19 mouse cellular contexts compared by ENCODE assay signal in genomic region chr12:116362091-116362490, GRCm38 (mm10). TPM values are rescaled to one million over a fixed set of nuclear protein-coding genes. Genes with fewer than 3 reads are reported as not detected.
DNase-seq lines count a peak whose midpoint lies in the region; TF ChIP-seq lines count a peak whose summit lies in the region.
"Had no signal": no experiment of that assay in that cellular context is flagged by ENCODE, and none has a peak within 500 bp of the region (broad histone marks: within the 10 kb centered on the region; RNA-seq: fewer than 3 reads in every experiment).

No protein-coding gene starts in this region.

- TF ChIP-seq CTCF in MEL (IDR thresholded peaks at IDR 0.05 in 2 of 3, conservative IDR thresholded peaks at IDR 0.05 in 1 of 3; ENCODE audit: control insufficient read depth in 1 of 3, insufficient read depth in 1 of 3, low read depth in 2 of 3, low read length in 3 of 3, poor library complexity in 1 of 3, severe bottlenecking in 1 of 3), result no peak
- no peak for TF ChIP-seq CTCF in lung, adult 2 months (IDR thresholded peaks at IDR 0.05; ENCODE audit: insufficient read depth, low read length)

- no peak for TF ChIP-seq RAD21 in MEL (IDR thresholded peaks at IDR 0.05; ENCODE audit: low read depth, low read length)

- H3K27me3 ChIP-seq in MEL (ENCODE audit: control insufficient read depth in 1 of 2, insufficient read depth in 2 of 2, low read length in 2 of 2), result no peaks in the 10 kb centered on the region
- H3K27me3 ChIP-seq: CH12.LX, Patski had no signal

- no peak overlapping the region for H3K27ac ChIP-seq in MEL (ENCODE audit: control insufficient read depth, low read depth, low read length)

- peaks cover 17 to 22% of the 10 kb centered on the region in 2 experiments for H3K4me1 ChIP-seq in MEL (ENCODE audit: control insufficient read depth in 1 of 2, insufficient read depth in 2 of 2, low read length in 2 of 2)
- H3K4me1 ChIP-seq in lung, adult 2 months (ENCODE audit: control insufficient read depth, insufficient read depth, low read length), result no peaks in the 10 kb centered on the region

- no peaks in the 10 kb centered on the region for H3K79me2 ChIP-seq in MEL (ENCODE audit: control insufficient read depth, insufficient read depth, low read length, poor library complexity)

- no peaks in the 10 kb centered on the region for H3K9me3 ChIP-seq in MEL (replicated peaks; ENCODE audit: insufficient read depth, low read length)
- H3K9me3 ChIP-seq: G1E had no signal

- DNase-seq in MEL (ENCODE audit: low read depth, low spot score) (peak; percentile 63), MEL-GATA-1-ER (ENCODE audit: extremely low read depth, low read depth) (peak; percentile 22)
- no peak for DNase-seq in spleen, adult 12 weeks (ENCODE audit: low spot score)
- no peak for DNase-seq in lung, adult 2 months
- DNase-seq: adrenal gland, adult 2 months; adrenal gland, adult 8-10 months; adrenal gland, postnatal 10 days; adrenal gland, postnatal 14 days; adrenal gland, postnatal 25 days; adrenal gland, postnatal 36 days; B cell, adult 2 months; cerebellum, adult 11 months; cerebellum, adult 11-12 months; cerebellum, adult 18-20 months; cerebellum, adult 2 months; cerebellum, adult 8-10 months had no signal

- H3K4me3 ChIP-seq in MEL (ENCODE audit: control insufficient read depth in 1 of 2, insufficient read depth in 1 of 2, low read depth in 2 of 2, low read length in 2 of 2), result no peak overlapping the region
- no peak overlapping the region for H3K4me3 ChIP-seq in lung, adult 2 months (replicated peaks; ENCODE audit: extremely low read depth, low read depth, low read length)

- TF ChIP-seq POLR2A in MEL (IDR thresholded peaks at IDR 0.05; ENCODE audit: control insufficient read depth in 1 of 2, insufficient read depth in 1 of 2, low read depth in 1 of 2, low read length in 2 of 2, poor library complexity in 1 of 2), result no peak
- TF ChIP-seq POLR2A in lung, adult 2 months (IDR thresholded peaks at IDR 0.05; ENCODE audit: borderline replicate concordance, extremely low read depth, low read depth, low read length), result no peak

- no peak overlapping the region for H3K9ac ChIP-seq in MEL (ENCODE audit: control insufficient read depth, low read depth, low read length, poor library complexity, severe bottlenecking)

- TF ChIP-seq EP300 in MEL (IDR thresholded peaks at IDR 0.05; ENCODE audit: low read depth in 1 of 2, low read length in 2 of 2), result peak; percentile 87 to 99

- peaks cover 30 to 32% of the 10 kb centered on the region in 2 experiments for H3K36me3 ChIP-seq in MEL (ENCODE audit: control insufficient read depth in 1 of 2, insufficient read depth in 2 of 2, low read length in 2 of 2)

TF ChIP-seq in MEL, 35 proteins besides CTCF, POLR2A, EP300 and RAD21:
- TF ChIP-seq USF1 (IDR thresholded peaks at IDR 0.05; ENCODE audit: low read depth, low read length) (peak; percentile 91), POLR2AphosphoS2 (IDR thresholded peaks at IDR 0.05; ENCODE audit: low read length) (no peak), GATA1 (IDR thresholded peaks at IDR 0.05; ENCODE audit: low read depth, low read length) (peak; percentile 98), ETS1 (IDR thresholded peaks at IDR 0.05; ENCODE audit: low read depth, low read length) (peak; percentile 87), TAL1 (IDR thresholded peaks at IDR 0.05; ENCODE audit: low read length) (no peak), HCFC1 (IDR thresholded peaks at IDR 0.05; ENCODE audit: low read depth, low read length) (no peak), CHD2 (IDR thresholded peaks at IDR 0.05; ENCODE audit: low read length) (peak; percentile 18; the same call in 1 of the 2 replicates), RCOR1 (IDR thresholded peaks at IDR 0.05; ENCODE audit: low read depth, low read length) (peak; percentile 96), ZKSCAN1 (IDR thresholded peaks at IDR 0.05; ENCODE audit: low read depth, low read length) (no peak), MXI1 (IDR thresholded peaks at IDR 0.05; ENCODE audit: low read depth, low read length) (peak; percentile 97), MAFK (IDR thresholded peaks at IDR 0.05; ENCODE audit: borderline replicate concordance, low read depth, low read length) (peak; percentile 70; the same call in 1 of the 2 replicates), USF2 (IDR thresholded peaks at IDR 0.05; ENCODE audit: borderline replicate concordance in 1 of 2, insufficient read depth in 1 of 2, low read depth in 1 of 2, low read length in 2 of 2) (peak in 1 of 2 experiments; percentile 64; a peak in 2 of 4 replicates), ELF1 (IDR thresholded peaks at IDR 0.05; ENCODE audit: low read depth, low read length) (peak; percentile 63), MYB (IDR thresholded peaks at IDR 0.05; ENCODE audit: low read depth, low read length) (no peak), ZNF384 (IDR thresholded peaks at IDR 0.05; ENCODE audit: low read depth, low read length) (peak; percentile 34; the same call in 1 of the 2 replicates), MYC (IDR thresholded peaks at IDR 0.05; ENCODE audit: low read depth, low read length) (peak; percentile 98), MEF2A (IDR thresholded peaks at IDR 0.05; ENCODE audit: extremely low read depth, insufficient replicate concordance, low read depth, low read length, poor library complexity, severe bottlenecking) (0 out of 2 replicates have a peak, but pooled peaks have one; percentile 50), BHLHE40 (IDR thresholded peaks at IDR 0.05; ENCODE audit: borderline replicate concordance, low read depth, low read length) (peak; percentile 89), SIN3A (IDR thresholded peaks at IDR 0.05; ENCODE audit: low read length) (peak; percentile 92), TCF12 (IDR thresholded peaks at IDR 0.05; ENCODE audit: low read depth, low read length) (peak; percentile 81), MAX (IDR thresholded peaks at IDR 0.05; ENCODE audit: low read length) (peak; percentile 96)

RNA-seq across cellular contexts. Expression of gene Ncapg2, which starts 43.1 kb away (rescaled TPM):
- total RNA-seq in MEL (2012; rRNA removed), result 95.2 and 104 TPM in 2 replicates
- 100 to 1,000 TPM in 1 of 2 experiments, 10 to 100 TPM in 1; 89.3 to 102 TPM for polyA plus RNA-seq in MEL (2012; ENCODE audit: insufficient read depth in 1 of 2, insufficient read length in 2 of 2, low read depth in 1 of 2, low replicate concordance in 2 of 2, missing spikeins in 1 of 2)
- 0.63 and 1.4 TPM in 2 replicates for polyA plus RNA-seq in lung, adult 2 months (2012; rRNA removed)

Comparison
In these comparisons a context has a peak if more than half of its experiments do, and no peak if none do; other contexts are left out.
1. DNase-seq: peak in MEL (single experiment) and MEL-GATA-1-ER (single experiment); none in spleen, adult 12 weeks (single experiment) and lung, adult 2 months (single experiment).
2. RNA of gene Ncapg2, which starts 43.1 kb away (polyA plus RNA-seq): 89.3 to 102 TPM in MEL; 0.63 to 1.4 TPM in lung, adult 2 months; every median in the first group is over 10 times any median in the second.